Mouse (Mus musculus) embryonic facial prominence, embryonic 10.5 days (tissue): ENCODE results near the gene Sez6l2. TPM values are rescaled to one million over a fixed set of nuclear protein-coding genes. Genes with fewer than 3 reads are reported as not detected.

Source experiments
- DNase-seq: peaks from one replicate; pipeline ENCODE4 v3.0.0-alpha.2; 2017; ENCODE audit warnings: low spot score
- H3K27ac ChIP-seq: fragments of 300-500 bp; sonication (generic); replicated peaks from 2 replicates; pipeline ENCODE4 v1.5.1; 2016; ENCODE audit warnings: mild to moderate bottlenecking
- H3K27me3 ChIP-seq: fragments of 300-500 bp; sonication (generic); replicated peaks from 2 replicates; pipeline ENCODE4 v1.6.1; 2016; ENCODE audit warnings: low read depth, mild to moderate bottlenecking; ENCODE audit not compliant: poor library complexity, severe bottlenecking
- H3K36me3 ChIP-seq: fragments of 300-500 bp; sonication (generic); replicated peaks from 2 replicates; pipeline ENCODE4 v1.6.1; 2016; ENCODE audit warnings: mild to moderate bottlenecking, moderate library complexity
- H3K4me1 ChIP-seq: fragments of 300-500 bp; sonication (generic); 2 replicates; pipeline ENCODE4 v1.6.1; 2016
- H3K4me3 ChIP-seq: fragments of 300-500 bp; sonication (generic); 2 replicates; pipeline ENCODE4 v1.5.1; 2016; ENCODE audit warnings: mild to moderate bottlenecking, moderate library complexity
- H3K9me3 ChIP-seq: fragments of 300-500 bp; sonication (generic); 2 replicates; pipeline ENCODE4 v1.6.1; 2016; ENCODE audit warnings: mild to moderate bottlenecking
- WGBS: fragments of 180-500 bp; shearing (Covaris S2); methylation state at CpG from one replicate; pipeline ENCODE4 v1.1.7; 2016; 5-methylcytosine and 5-hydroxymethylcytosine counted together
- polyA plus RNA-seq: library from polyadenylated mRNA; unstranded; fragments of >200 nt; fragmentation: Nextera tagmentation; extraction: Ambion mirVana; gene quantifications from 2 replicates; pipeline ENCODE4 v1.2.1, GENCODE M21; 2016

Gene Sez6l2
- polyA plus RNA-seq, 1 experiment from 2014 or later, result 0.77 TPM

- 95% methylated on average over 10 of the region's 10 CpGs for WGBS
- DNase-seq, result no peak
- 0 out of 2 replicates have a peak overlapping the region, but pooled peaks have one; percentile 6 for H3K4me3 ChIP-seq
- H3K4me1 ChIP-seq, result peaks cover 41% of the 10 kb centered on the region
- no peaks in the 10 kb centered on the region for H3K9me3 ChIP-seq
- no peak overlapping the region for H3K27ac ChIP-seq
- H3K36me3 ChIP-seq, result peaks cover 51% of the 10 kb centered on the region
- H3K27me3 ChIP-seq, result no peaks in the 10 kb centered on the region
These were observed 62.5 kb downstream of the Sez6l2 start for GRCm38 (mm10) chr7:127012845-127013244.

- Histone ChIP-seq H3K36me3 (peaks cover 51% of the 10 kb centered on the region), H3K4me1 (peaks cover 47% of the 10 kb centered on the region), H3K4me3 (0 out of 2 replicates have a peak overlapping the region, but pooled peaks have one; percentile 89), H3K27me3 (no peaks in the 10 kb centered on the region), H3K9me3 (no peaks in the 10 kb centered on the region), H3K27ac (no peak overlapping the region)
- DNase-seq, result no peak
- WGBS, result 96% methylated on average over 6 of the region's 6 CpGs
These were observed 63.0 kb downstream of the Sez6l2 start for GRCm38 (mm10) chr7:127013385-127013784.

- WGBS, result 53% methylated on average over 11 of the region's 11 CpGs
- peak within 1 kb of the TSS; percentile 97 for H3K27ac ChIP-seq
- peak within 1 kb of the TSS; percentile 89 for H3K4me3 ChIP-seq
- no peaks in the 10 kb centered on the region for H3K9me3 ChIP-seq
- peaks cover 56% of the 10 kb centered on the region for H3K4me1 ChIP-seq
- H3K36me3 ChIP-seq, result peaks cover 51% of the 10 kb centered on the region
- DNase-seq, result peak; percentile 61
- H3K27me3 ChIP-seq, result no peaks in the 10 kb centered on the region
These were observed 64.0 kb downstream of the Sez6l2 start, which contains the start of gene Mvp for GRCm38 (mm10) chr7:127014320-127014719. Gene Mvp, minus strand, starts transcription at chr7:127014621.

- H3K27me3 ChIP-seq, result no peaks in the 10 kb centered on the region
- 93% methylated on average over 12 of the region's 12 CpGs for WGBS
- H3K4me1 ChIP-seq, result peaks cover 63% of the 10 kb centered on the region
- no peak for DNase-seq
- peak overlapping the region; percentile 89 for H3K4me3 ChIP-seq
- peaks cover 57% of the 10 kb centered on the region for H3K36me3 ChIP-seq
- peak overlapping the region; percentile 97 for H3K27ac ChIP-seq
- H3K9me3 ChIP-seq, result no peaks in the 10 kb centered on the region
These were observed 64.6 kb downstream of the Sez6l2 start for GRCm38 (mm10) chr7:127014993-127015392.

GRCm38 (mm10) chr7:127016081-127016480 is 65.7 kb downstream of the Sez6l2 start:
- WGBS, result under 1% methylated on average over 10 of the region's 10 CpGs
- DNase-seq, result peak; percentile 67
- peaks cover 74% of the 10 kb centered on the region for H3K4me1 ChIP-seq

GRCm38 (mm10) chr7:127016481-127016485 is 65.9 kb downstream of the Sez6l2 start, which contains the start of gene Pagr1b:
Gene Pagr1b, minus strand, starts transcription at chr7:127016484.
- Histone ChIP-seq H3K9me3 (no peaks in the 10 kb centered on the region), H3K4me1 (peaks cover 76% of the 10 kb centered on the region), H3K4me3 (peak within 1 kb of the TSS; percentile 89), H3K27me3 (no peaks in the 10 kb centered on the region), H3K36me3 (peaks cover 52% of the 10 kb centered on the region), H3K27ac (peak within 1 kb of the TSS; percentile 97)
- no peak for DNase-seq

More at GRCm38 (mm10) chr7:127016081-127016480, 65.7 kb downstream of the Sez6l2 start:
- no peaks in the 10 kb centered on the region for H3K27me3 ChIP-seq
- H3K27ac ChIP-seq, result peak overlapping the region; percentile 97
- peaks cover 53% of the 10 kb centered on the region for H3K36me3 ChIP-seq
- no peaks in the 10 kb centered on the region for H3K9me3 ChIP-seq
- H3K4me3 ChIP-seq, result peak overlapping the region; percentile 89

- H3K4me1 ChIP-seq, result peaks cover 77% of the 10 kb centered on the region
- under 1% methylated on average over 22 of the region's 22 CpGs for WGBS
- no peaks in the 10 kb centered on the region for H3K27me3 ChIP-seq
- H3K9me3 ChIP-seq, result no peaks in the 10 kb centered on the region
- peaks cover 51% of the 10 kb centered on the region for H3K36me3 ChIP-seq
- no peak for DNase-seq
- peak overlapping the region; percentile 97 for H3K27ac ChIP-seq
- H3K4me3 ChIP-seq, result peak overlapping the region; percentile 89
These were observed 66.1 kb downstream of the Sez6l2 start for GRCm38 (mm10) chr7:127016486-127016938.

- Histone ChIP-seq H3K9me3 (no peaks in the 10 kb centered on the region), H3K27ac (peak within 1 kb of the TSS; percentile 97), H3K4me3 (peak within 1 kb of the TSS; percentile 89), H3K4me1 (peaks cover 81% of the 10 kb centered on the region), H3K36me3 (peaks cover 52% of the 10 kb centered on the region), H3K27me3 (no peaks in the 10 kb centered on the region)
- WGBS, result 5% methylated on average over 39 of the region's 39 CpGs
- DNase-seq, result peak; percentile 98
These were observed 66.9 kb downstream of the Sez6l2 start, which contains the start of gene Pagr1a for GRCm38 (mm10) chr7:127016971-127017949. Gene Pagr1a, minus strand, starts transcription at chr7:127017352.

- H3K36me3 ChIP-seq, result peaks cover 52% of the 10 kb centered on the region
- no peaks in the 10 kb centered on the region for H3K27me3 ChIP-seq
- H3K9me3 ChIP-seq, result no peaks in the 10 kb centered on the region
- peaks cover 88% of the 10 kb centered on the region for H3K4me1 ChIP-seq
- H3K4me3 ChIP-seq, result peak overlapping the region; percentile 35; the same call in 1 of the 2 replicates
- DNase-seq, result no peak
- peak overlapping the region; percentile 97 for H3K27ac ChIP-seq
- 56% methylated on average over 6 of the region's 6 CpGs for WGBS
These were observed 67.6 kb downstream of the Sez6l2 start for GRCm38 (mm10) chr7:127017950-127018345.

- peaks cover 95% of the 10 kb centered on the region for H3K4me1 ChIP-seq
- no peaks in the 10 kb centered on the region for H3K9me3 ChIP-seq
- H3K27ac ChIP-seq, result peak overlapping the region; percentile 97
- H3K36me3 ChIP-seq, result peaks cover 52% of the 10 kb centered on the region
- peak overlapping the region; percentile 86 for H3K4me3 ChIP-seq
- DNase-seq, result no peak
- no peaks in the 10 kb centered on the region for H3K27me3 ChIP-seq
- 70% methylated on average over 15 of the region's 15 CpGs for WGBS
These were observed 68.3 kb downstream of the Sez6l2 start for GRCm38 (mm10) chr7:127018416-127019305.

- no peaks in the 10 kb centered on the region for H3K27me3 ChIP-seq
- DNase-seq, result no peak
- 76% methylated on average over 14 of the region's 14 CpGs for WGBS
- peak overlapping the region; percentile 86 for H3K4me3 ChIP-seq
- H3K9me3 ChIP-seq, result no peaks in the 10 kb centered on the region
- H3K4me1 ChIP-seq, result peaks cover 97% of the 10 kb centered on the region
- H3K27ac ChIP-seq, result peak overlapping the region; percentile 86
- H3K36me3 ChIP-seq, result peaks cover 52% of the 10 kb centered on the region
These were observed 69.1 kb downstream of the Sez6l2 start for GRCm38 (mm10) chr7:127019306-127019960.

GRCm38 (mm10) chr7:127020031-127020430 is 69.7 kb downstream of the Sez6l2 start:
- H3K27ac ChIP-seq, result peak overlapping the region; percentile 86
- H3K36me3 ChIP-seq, result peaks cover 52% of the 10 kb centered on the region
- no peaks in the 10 kb centered on the region for H3K27me3 ChIP-seq
- H3K4me1 ChIP-seq, result peaks cover 97% of the 10 kb centered on the region
- no peaks in the 10 kb centered on the region for H3K9me3 ChIP-seq
- WGBS, result 68% methylated on average over 3 of the region's 3 CpGs
- no peak for DNase-seq
- peak overlapping the region; percentile 86 for H3K4me3 ChIP-seq
